Mouse (Mus musculus): ENCODE results near the gene Rtel1.

DNA sequence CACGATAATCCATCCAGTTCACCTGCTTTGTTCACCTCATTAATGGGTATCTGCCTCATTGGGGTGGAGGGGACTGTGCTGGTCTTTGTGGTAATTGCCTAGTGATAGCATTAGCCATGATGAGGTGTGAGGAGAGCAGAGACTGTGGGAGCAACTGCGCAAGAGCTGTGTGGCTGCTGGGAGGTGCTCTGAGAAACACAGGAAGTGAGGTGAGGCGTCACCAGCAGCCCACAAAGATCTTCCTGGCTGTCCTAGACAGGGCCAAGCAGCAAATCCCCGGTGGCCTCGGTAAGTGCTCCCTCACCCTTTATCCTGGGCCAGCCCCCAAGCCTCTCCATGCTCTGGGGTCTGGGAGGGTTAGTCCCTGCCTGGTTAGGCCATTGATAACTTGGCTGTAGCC is 61.6 kb downstream of the Rtel1 start:
- no peak for TF ChIP-seq CEBPB (IDR thresholded peaks at IDR 0.05; ENCODE audit: low read depth)
- TF ChIP-seq CTCF (IDR thresholded peaks at IDR 0.05; ENCODE audit: control insufficient read depth, insufficient read depth, insufficient read length): no peak
- no peak for TF ChIP-seq MYOD1 (IDR thresholded peaks at IDR 0.05; ENCODE audit: control insufficient read depth, insufficient read length, low read depth)
- no peak for TF ChIP-seq USF1 (IDR thresholded peaks at IDR 0.05; ENCODE audit: low read depth)
